Mouse (Mus musculus) induced T-regulatory cell, adult 2 months (primary cell): Measurements from ENCODE around the gene 4933424G06Rik.
"Not testable (repeated sequence)": the region's sequence is repeated elsewhere in the genome, so short reads cannot be mapped to it uniquely, and the experiment has no call there.

ENCODE experiments used
- DNase-seq: peaks from one replicate; pipeline ENCODE4 v3.0.0-alpha.2; 2012; ENCODE audit warnings: low read depth

4933424G06Rik gene

GRCm38 (mm10) chr1:36709854-36710280 lies at the start of gene 4933424G06Rik:
TSS of gene 4933424G06Rik (plus strand) at chr1:36710149.
- peak; percentile 99 for DNase-seq

- DNase-seq, result peak; percentile 12
Observed at GRCm38 (mm10) chr1:36664457-36664856, 45.5 kb upstream of the 4933424G06Rik start.

- no peak for DNase-seq
Observed at GRCm38 (mm10) chr1:36665165-36665723, 44.7 kb upstream of the 4933424G06Rik start.

- no peak for DNase-seq
Observed at GRCm38 (mm10) chr1:36665934-36666333, 44.0 kb upstream of the 4933424G06Rik start.

GRCm38 (mm10) chr1:36668007-36668406 lies 41.9 kb upstream of the 4933424G06Rik start:
- DNase-seq, result not testable (repeated sequence)

- no peak for DNase-seq
Observed at GRCm38 (mm10) chr1:36670256-36670655, 39.7 kb upstream of the 4933424G06Rik start.

GRCm38 (mm10) chr1:36671260-36671659 lies 38.7 kb upstream of the 4933424G06Rik start:
- no peak for DNase-seq

- DNase-seq, result no peak
Observed at GRCm38 (mm10) chr1:36672648-36673350, 37.1 kb upstream of the 4933424G06Rik start.

GRCm38 (mm10) chr1:36674936-36675335 lies 35.0 kb upstream of the 4933424G06Rik start:
- no peak for DNase-seq

GRCm38 (mm10) chr1:36680893-36681292 lies 29.1 kb upstream of the 4933424G06Rik start:
- no peak for DNase-seq

- DNase-seq, result no peak
Observed at GRCm38 (mm10) chr1:36682620-36683355, 27.2 kb upstream of the 4933424G06Rik start, which contains the start of gene Fam178b. TSS of gene Fam178b (minus strand) at chr1:36683183.

- DNase-seq, result peak; percentile 80
Observed at GRCm38 (mm10) chr1:36683810-36684467, 26.0 kb upstream of the 4933424G06Rik start.

GRCm38 (mm10) chr1:36690671-36691235 lies 19.2 kb upstream of the 4933424G06Rik start:
- DNase-seq, result no peak

- peak; percentile 100 for DNase-seq
Observed at GRCm38 (mm10) chr1:36691271-36692155, 18.4 kb upstream of the 4933424G06Rik start, which contains the start of gene Cox5b. TSS of gene Cox5b (plus strand) at chr1:36691449.

GRCm38 (mm10) chr1:36694871-36695270 lies 15.1 kb upstream of the 4933424G06Rik start:
- DNase-seq, result no peak

GRCm38 (mm10) chr1:36696411-36696810 lies 13.5 kb upstream of the 4933424G06Rik start:
- no peak for DNase-seq

GRCm38 (mm10) chr1:36697030-36697429 lies 12.9 kb upstream of the 4933424G06Rik start:
- DNase-seq, result no peak

GRCm38 (mm10) chr1:36707166-36707565 lies 2.8 kb upstream of the 4933424G06Rik start:
- DNase-seq, result no peak

GRCm38 (mm10) chr1:36707797-36708196 lies 2.2 kb upstream of the 4933424G06Rik start:
- DNase-seq, result no peak

- DNase-seq, result peak; percentile 16
Observed at GRCm38 (mm10) chr1:36708626-36709025, 1.3 kb upstream of the 4933424G06Rik start.
